Mouse (Mus musculus): ENCODE results near the gene Slc34a3.

Gene Slc34a3

GRCm38 (mm10) chr2:25193330-25193770 lies 40.8 kb downstream of the Slc34a3 start:
- peak; percentile 78 for DNase-seq (ENCODE audit: low spot score)

GRCm38 (mm10) chr2:25187841-25188240 lies 46.3 kb downstream of the Slc34a3 start:
- DNase-seq (ENCODE audit: low spot score) = no peak

- no peak for DNase-seq (ENCODE audit: low spot score)
Observed at GRCm38 (mm10) chr2:25186575-25186930, 47.6 kb downstream of the Slc34a3 start.

- DNase-seq (ENCODE audit: low spot score) = peak; percentile 54
Observed at GRCm38 (mm10) chr2:25185625-25186574, 48.3 kb downstream of the Slc34a3 start.

GRCm38 (mm10) chr2:25184496-25184895 lies 49.7 kb downstream of the Slc34a3 start:
- no peak for DNase-seq (ENCODE audit: low spot score)

GRCm38 (mm10) chr2:25183336-25183735 lies 50.8 kb downstream of the Slc34a3 start:
- DNase-seq (ENCODE audit: low spot score) = no peak

- no peak for DNase-seq (ENCODE audit: low spot score)
Observed at GRCm38 (mm10) chr2:25182664-25183063, 51.5 kb downstream of the Slc34a3 start.

- no peak for DNase-seq (ENCODE audit: low spot score)
Observed at GRCm38 (mm10) chr2:25181891-25182397, 52.2 kb downstream of the Slc34a3 start.

GRCm38 (mm10) chr2:25180973-25181890 lies 52.9 kb downstream of the Slc34a3 start:
- peak; percentile 33 for DNase-seq (ENCODE audit: low spot score)

- DNase-seq (ENCODE audit: low spot score) = peak; percentile 86
Observed at GRCm38 (mm10) chr2:25180478-25180903, 53.7 kb downstream of the Slc34a3 start, which contains the start of gene Nrarp. Gene Nrarp, plus strand, starts transcription at chr2:25180758.

GRCm38 (mm10) chr2:25179566-25180217 lies 54.5 kb downstream of the Slc34a3 start:
- no peak for DNase-seq (ENCODE audit: low spot score)

Data from ovary, postnatal 36 days (tissue).